Mouse (Mus musculus): Measurements from ENCODE around the gene Taf1d. TPM values are rescaled to one million over a fixed set of nuclear protein-coding genes. Genes with fewer than 3 reads are reported as not detected.

Taf1d gene
- total and polyA plus RNA-seq, 3 experiments: 298 to 860 (median 548) TPM

GRCm38 (mm10) chr9:15280491-15280879 lies 25.5 kb upstream of the Taf1d start:
- H3K9me3 ChIP-seq (replicated peaks; ENCODE audit: insufficient read depth, low read length): no peaks in the 10 kb centered on the region
- 0 out of 2 replicates have a peak, but pooled peaks have one; percentile 14 for TF ChIP-seq MYB (IDR thresholded peaks at IDR 0.05; ENCODE audit: low read depth, low read length)
- TF ChIP-seq TCF12 (IDR thresholded peaks at IDR 0.05; ENCODE audit: low read depth, low read length): peak; percentile 43; the same call in 1 of the 2 replicates
- peak; percentile 32; the same call in 1 of the 2 replicates for TF ChIP-seq ETS1 (IDR thresholded peaks at IDR 0.05; ENCODE audit: low read depth, low read length)
- TF ChIP-seq GATA1 (IDR thresholded peaks at IDR 0.05; ENCODE audit: low read depth, low read length): 0 out of 2 replicates have a peak, but pooled peaks have one; percentile 26
- no peak; the same call in 1 of the 2 replicates for TF ChIP-seq ZKSCAN1 (IDR thresholded peaks at IDR 0.05; ENCODE audit: low read depth, low read length)
- TF ChIP-seq MYC (IDR thresholded peaks at IDR 0.05; ENCODE audit: low read depth, low read length): no peak
- peak; percentile 43; the same call in 1 of the 2 replicates for TF ChIP-seq RCOR1 (IDR thresholded peaks at IDR 0.05; ENCODE audit: low read depth, low read length)
- TF ChIP-seq EP300 (IDR thresholded peaks at IDR 0.05; ENCODE audit: low read depth in 1 of 2, low read length in 2 of 2): peak; percentile 35 to 41
- no peak for TF ChIP-seq TBP (IDR thresholded peaks at IDR 0.05; ENCODE audit: low read depth, low read length)
- TF ChIP-seq TAL1 (IDR thresholded peaks at IDR 0.05; ENCODE audit: low read length): peak; percentile 69
- H3K4me3 ChIP-seq (ENCODE audit: control insufficient read depth in 1 of 2, insufficient read depth in 1 of 2, low read depth in 2 of 2, low read length in 2 of 2): peak overlapping the region; percentile 59 to 75
- peaks cover 10 to 25% of the 10 kb centered on the region in 2 experiments for H3K4me1 ChIP-seq (ENCODE audit: control insufficient read depth in 1 of 2, insufficient read depth in 2 of 2, low read length in 2 of 2)
- DNase-seq (ENCODE audit: low read depth, low spot score): no peak
- H3K27ac ChIP-seq (ENCODE audit: control insufficient read depth, low read depth, low read length): peak overlapping the region; percentile 50
- peak overlapping the region; percentile 72 for H3K9ac ChIP-seq (ENCODE audit: control insufficient read depth, low read depth, low read length, poor library complexity, severe bottlenecking)
- H3K36me3 ChIP-seq (ENCODE audit: control insufficient read depth in 1 of 2, insufficient read depth in 2 of 2, low read length in 2 of 2): peaks cover 18 to 23% of the 10 kb centered on the region in 2 experiments
- H3K79me2 ChIP-seq (ENCODE audit: control insufficient read depth, insufficient read depth, low read length, poor library complexity): peaks cover 32% of the 10 kb centered on the region
- H3K27me3 ChIP-seq (ENCODE audit: control insufficient read depth in 1 of 2, insufficient read depth in 2 of 2, low read length in 2 of 2): no peaks in the 10 kb centered on the region

GRCm38 (mm10) chr9:15285443-15285842 lies 20.6 kb upstream of the Taf1d start:
- Histone ChIP-seq H3K9ac (ENCODE audit: control insufficient read depth, low read depth, low read length, poor library complexity, severe bottlenecking) (no peak overlapping the region), H3K27me3 (ENCODE audit: control insufficient read depth in 1 of 2, insufficient read depth in 2 of 2, low read length in 2 of 2) (no peaks in the 10 kb centered on the region), H3K79me2 (ENCODE audit: control insufficient read depth, insufficient read depth, low read length, poor library complexity) (no peaks in the 10 kb centered on the region; the same call in 1 of the 2 replicates), H3K4me1 (ENCODE audit: control insufficient read depth in 1 of 2, insufficient read depth in 2 of 2, low read length in 2 of 2) (peaks cover 20 to 41% of the 10 kb centered on the region in 2 experiments), H3K36me3 (ENCODE audit: control insufficient read depth in 1 of 2, insufficient read depth in 2 of 2, low read length in 2 of 2) (peaks cover 0 to 33% of the 10 kb centered on the region in 2 experiments; a peak in 2 of 4 replicates), H3K9me3 (replicated peaks; ENCODE audit: insufficient read depth, low read length) (no peaks in the 10 kb centered on the region), H3K4me3 (ENCODE audit: control insufficient read depth in 1 of 2, insufficient read depth in 1 of 2, low read depth in 2 of 2, low read length in 2 of 2) (no peak overlapping the region), H3K27ac (ENCODE audit: control insufficient read depth, low read depth, low read length) (no peak overlapping the region)
- DNase-seq (ENCODE audit: low read depth, low spot score): peak; percentile 80
- TF ChIP-seq GATA1 (IDR thresholded peaks at IDR 0.05; ENCODE audit: low read depth, low read length) (0 out of 2 replicates have a peak, but pooled peaks have one; percentile 27), CHD2 (IDR thresholded peaks at IDR 0.05; ENCODE audit: low read length) (no peak), ZC3H11A (IDR thresholded peaks at IDR 0.05; ENCODE audit: low read depth, low read length) (peak; percentile 69), USF1 (IDR thresholded peaks at IDR 0.05; ENCODE audit: low read depth, low read length) (no peak), SMC3 (IDR thresholded peaks at IDR 0.05; ENCODE audit: low read depth, low read length) (peak; percentile 83), TBP (IDR thresholded peaks at IDR 0.05; ENCODE audit: low read depth, low read length) (0 out of 2 replicates have a peak, but pooled peaks have one; percentile 11), MAX (IDR thresholded peaks at IDR 0.05; ENCODE audit: low read length) (0 out of 2 replicates have a peak, but pooled peaks have one; percentile 6), RAD21 (IDR thresholded peaks at IDR 0.05; ENCODE audit: low read depth, low read length) (peak; percentile 83), CTCF (IDR thresholded peaks at IDR 0.05 in 2 of 3, conservative IDR thresholded peaks at IDR 0.05 in 1 of 3; ENCODE audit: control insufficient read depth in 1 of 3, insufficient read depth in 1 of 3, low read depth in 2 of 3, low read length in 3 of 3, poor library complexity in 1 of 3, severe bottlenecking in 1 of 3) (peak; percentile 76 to 96 (median 90)), POLR2AphosphoS5 (IDR thresholded peaks at IDR 0.05; ENCODE audit: borderline replicate concordance, low read depth, low read length) (no peak)

All from MEL (cell line).